Mouse (Mus musculus) lung, adult 2 months (tissue): ENCODE measurements around the gene Psmc3. TPM values are rescaled to one million over a fixed set of nuclear protein-coding genes. Genes with fewer than 3 reads are reported as not detected.
"Not testable (repeated sequence)": the region's sequence is repeated elsewhere in the genome, so short reads cannot be mapped to it uniquely, and the experiment has no call there.

Source experiments
- DNase-seq: peaks from one replicate; pipeline ENCODE4 v3.0.0; 2022
- H3K4me1 ChIP-seq: fragments of 200-500 bp; 2 replicates; pipeline ENCODE4 v1.6.1; 2011; ENCODE audit warnings: low read length; ENCODE audit not compliant: control insufficient read depth, insufficient read depth
- H3K4me3 ChIP-seq: fragments of 200-500 bp; replicated peaks from 2 replicates; pipeline ENCODE3; 2011; ENCODE audit warnings: low read depth, mild to moderate bottlenecking, control low read depth, low read length; ENCODE audit errors: extremely low read depth
- CTCF ChIP-seq: fragments of 200-500 bp; IDR thresholded peaks from 2 replicates; pipeline ENCODE4 v1.5.1; 2011; ENCODE audit warnings: mild to moderate bottlenecking, low read length, control low read depth; ENCODE audit not compliant: insufficient read depth
- POLR2A ChIP-seq: fragments of 200-500 bp; IDR thresholded peaks from 2 replicates; pipeline ENCODE4 v1.6.1; 2011; ENCODE audit warnings: low read depth, mild to moderate bottlenecking, control low read depth, low read length, borderline replicate concordance; ENCODE audit errors: extremely low read depth
- WGBS: fragments of 180-500 bp; shearing (Covaris S2); methylation state at CpG from one replicate; pipeline ENCODE4 v1.1.7; 2018; 5-methylcytosine and 5-hydroxymethylcytosine counted together
- polyA plus RNA-seq: library from polyadenylated mRNA; depleted of rRNA; stranded (reverse); fragments of >200 nt; gene quantifications from 2 replicates; pipeline ENCODE4 v1.2.3, GENCODE M21; 2012; rRNA removed

Gene Psmc3
- 51.7 and 76.9 TPM in 2 replicates for polyA plus RNA-seq

DNA sequence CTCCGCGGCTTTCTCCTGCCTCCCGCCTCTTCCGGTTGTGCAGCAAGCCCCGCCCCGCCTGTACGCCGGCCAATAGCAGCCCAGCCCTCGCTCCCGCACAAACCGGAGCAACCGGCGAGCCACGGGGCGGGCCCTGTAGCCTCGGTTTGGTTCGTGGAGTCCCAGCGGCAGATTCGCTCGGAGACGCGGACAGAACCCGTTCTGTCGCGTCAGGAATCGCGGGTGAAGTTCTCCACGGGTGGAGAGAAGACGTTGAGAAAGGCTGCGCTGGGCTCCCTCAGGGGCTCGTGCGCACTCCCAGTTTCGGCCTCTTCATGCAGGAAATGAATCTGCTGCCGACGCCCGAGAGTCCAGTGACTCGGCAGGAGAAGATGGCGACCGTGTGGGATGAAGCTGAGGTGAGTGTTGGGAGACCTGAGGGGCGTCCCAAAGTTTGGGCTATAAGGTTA lies at the start of gene Psmc3:
Gene Psmc3, plus strand, starts transcription at position 76 of the 449 bp plus-strand sequence.
- TF ChIP-seq POLR2A (peak; percentile 69), CTCF (no peak)
- Histone ChIP-seq H3K4me1 (peaks cover 4% of the 10 kb centered on the region), H3K4me3 (peak within 1 kb of the TSS; percentile 72)
- WGBS, result under 1% methylated on average over 40 of the region's 40 CpGs
- DNase-seq, result peak; percentile 97

GRCm38 (mm10) chr2:91008536-91008935 lies 45.3 kb upstream of the Psmc3 start:
- Histone ChIP-seq H3K4me1 (no peaks in the 10 kb centered on the region), H3K4me3 (no peak overlapping the region)
- DNase-seq, result no peak
- 95% methylated on average over 8 of the region's 8 CpGs for WGBS
- TF ChIP-seq CTCF (no peak), POLR2A (no peak)

GRCm38 (mm10) chr2:91013881-91014280 lies 39.9 kb upstream of the Psmc3 start:
- no peak for DNase-seq
- TF ChIP-seq CTCF (no peak), POLR2A (no peak)
- H3K4me3 ChIP-seq, result no peak overlapping the region
- no peaks in the 10 kb centered on the region for H3K4me1 ChIP-seq
- WGBS, result 83% methylated on average over 2 of the region's 2 CpGs

DNA sequence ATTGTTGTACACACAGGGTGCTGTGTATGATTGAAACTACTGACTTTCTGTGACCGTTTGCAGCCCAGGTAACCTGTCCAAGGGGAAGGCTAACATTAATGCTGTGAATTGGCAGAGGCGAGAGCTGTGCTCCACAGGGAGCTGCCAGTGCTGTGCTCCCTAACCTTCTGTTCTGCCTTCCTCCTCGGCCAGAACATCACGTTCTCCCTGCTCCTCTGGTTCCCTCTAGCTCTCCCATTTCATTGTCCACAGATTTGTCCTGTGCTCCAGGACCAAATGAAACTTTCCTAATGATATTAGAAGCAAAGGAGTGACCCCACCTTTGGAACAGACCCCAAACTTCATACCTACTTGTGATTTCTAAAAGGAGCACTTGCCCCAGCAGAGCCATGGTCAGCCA lies 38.4 kb upstream of the Psmc3 start:
- DNase-seq, result no peak
- Histone ChIP-seq H3K4me3 (no peak overlapping the region), H3K4me1 (no peaks in the 10 kb centered on the region)
- WGBS, result 83% methylated on average over 4 of the region's 4 CpGs
- TF ChIP-seq CTCF, result no peak
- no peak for TF ChIP-seq POLR2A

- DNase-seq, result no peak
- Histone ChIP-seq H3K4me1 (no peaks in the 10 kb centered on the region), H3K4me3 (no peak overlapping the region)
- TF ChIP-seq CTCF (peak; percentile 45; the same call in 1 of the 2 replicates), POLR2A (no peak)
- WGBS, result 70% methylated on average over 8 of the region's 8 CpGs
These were observed 35.6 kb upstream of the Psmc3 start for GRCm38 (mm10) chr2:91018061-91018788.

GRCm38 (mm10) chr2:91019911-91020310 lies 33.9 kb upstream of the Psmc3 start:
- Histone ChIP-seq H3K4me3 (no peak overlapping the region), H3K4me1 (no peaks in the 10 kb centered on the region)
- 86% methylated on average over 3 of the region's 3 CpGs for WGBS
- no peak for DNase-seq
- no peak for TF ChIP-seq POLR2A
- no peak for TF ChIP-seq CTCF

- 98% methylated on average over 7 of the region's 7 CpGs for WGBS
- not testable (repeated sequence) for H3K4me1 ChIP-seq, DNase-seq
These were observed 31.5 kb upstream of the Psmc3 start for GRCm38 (mm10) chr2:91022266-91022665.

DNA sequence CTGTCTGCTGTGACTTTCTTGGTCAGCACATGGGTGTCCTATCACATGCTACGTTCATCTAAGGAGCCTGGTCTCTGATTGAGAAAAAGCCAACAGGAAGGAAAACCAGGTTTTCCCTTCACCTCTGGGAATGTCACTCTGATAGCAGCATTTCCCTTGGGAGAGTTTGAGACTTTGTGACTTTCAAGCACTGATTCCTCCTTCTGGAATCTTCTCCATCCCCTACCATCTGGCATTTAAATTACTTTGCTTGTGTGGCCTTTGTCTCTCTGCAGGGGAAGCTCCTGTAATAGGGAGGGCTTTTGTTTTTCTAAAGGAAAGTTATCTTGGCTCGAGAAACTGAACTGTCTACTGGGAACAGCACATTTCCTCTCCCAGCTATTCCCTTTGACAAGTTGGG lies 30.7 kb upstream of the Psmc3 start:
- no peak for DNase-seq

More at GRCm38 (mm10) chr2:91022266-91022665, 31.5 kb upstream of the Psmc3 start:
- H3K4me3 ChIP-seq, result not testable (repeated sequence)

DNA sequence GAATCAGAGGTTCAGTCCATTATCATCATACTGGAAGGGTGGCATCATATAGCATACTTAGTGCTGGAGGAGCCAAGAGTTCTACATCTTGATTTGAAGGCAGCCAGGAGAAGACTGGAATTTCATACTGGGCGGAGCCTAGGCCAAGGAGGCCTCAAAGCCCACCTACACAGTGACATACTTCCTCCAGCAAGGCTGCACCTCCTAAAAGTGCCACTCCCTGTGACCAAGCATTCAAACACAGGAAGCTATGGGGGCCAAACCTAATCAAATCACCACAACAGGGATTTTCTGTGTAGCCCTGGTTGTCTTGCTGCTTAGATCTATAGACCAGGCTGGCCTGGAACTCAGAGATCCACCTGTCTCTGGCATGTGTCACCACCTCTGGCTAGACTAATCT lies 29.9 kb upstream of the Psmc3 start:
- DNase-seq, result no peak
- WGBS, result 100% methylated on average over 1 of the region's 1 CpGs
- TF ChIP-seq POLR2A (no peak), CTCF (no peak)
- peaks cover 2% of the 10 kb centered on the region; the same call in 1 of the 2 replicates for H3K4me1 ChIP-seq
- no peak overlapping the region for H3K4me3 ChIP-seq

More for the DNA sequence above, 30.7 kb upstream of the Psmc3 start:
- TF ChIP-seq CTCF, result no peak
- TF ChIP-seq POLR2A, result no peak
- 63% methylated on average over 2 of the region's 2 CpGs for WGBS
- Histone ChIP-seq H3K4me1 (peaks cover 2% of the 10 kb centered on the region; the same call in 1 of the 2 replicates), H3K4me3 (no peak overlapping the region)

- WGBS, result 90% methylated on average over 1 of the region's 1 CpGs
- Histone ChIP-seq H3K4me1 (peaks cover 2% of the 10 kb centered on the region; the same call in 1 of the 2 replicates), H3K4me3 (no peak overlapping the region)
- DNase-seq, result no peak
- TF ChIP-seq POLR2A, result no peak
- TF ChIP-seq CTCF, result no peak
These were observed 28.7 kb upstream of the Psmc3 start for GRCm38 (mm10) chr2:91025081-91025516.

DNA sequence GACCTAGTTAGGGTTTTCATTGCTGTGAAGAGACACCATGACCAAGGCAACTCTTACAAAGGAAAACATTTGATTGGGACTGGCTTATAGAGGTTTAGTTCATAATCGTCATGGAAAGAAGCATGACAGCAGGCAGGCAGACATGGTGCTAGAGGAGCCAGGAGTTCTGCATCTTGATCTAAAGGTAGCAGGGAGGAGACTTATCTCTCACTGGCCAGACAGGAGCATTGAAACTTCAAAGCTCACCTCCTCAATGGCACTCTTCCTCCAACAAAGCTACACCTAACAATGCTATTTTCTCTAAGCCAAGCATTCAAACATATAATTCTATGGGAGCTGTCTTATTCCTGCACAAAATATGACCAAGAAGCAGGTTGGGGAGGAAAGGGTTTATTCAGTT lies 27.3 kb upstream of the Psmc3 start:
- TF ChIP-seq POLR2A (no peak), CTCF (no peak)
- Histone ChIP-seq H3K4me3 (no peak overlapping the region), H3K4me1 (peaks cover 2% of the 10 kb centered on the region; the same call in 1 of the 2 replicates)
- DNase-seq, result no peak
- WGBS, result 91% methylated on average over 1 of the region's 1 CpGs
